Mouse (Mus musculus) neural tube, embryonic 15.5 days (tissue): ENCODE results near the gene Tnfrsf13b. TPM values are rescaled to one million over a fixed set of nuclear protein-coding genes. Genes with fewer than 3 reads are reported as not detected.
"Not testable (repeated sequence)": the region's sequence is repeated elsewhere in the genome, so short reads cannot be mapped to it uniquely, and the experiment has no call there.

Experiments used
- ATAC-seq: fragments of 200-750 bp; cut with Nextera tagmentation; 2 replicates; pipeline ENCODE4 v1.8.0; 2017; ENCODE audit warnings: mild to moderate bottlenecking, moderate TSS enrichment, moderate library complexity; ENCODE audit not compliant: low FRiP score
- H3K27ac ChIP-seq: fragments of 300-500 bp; sonication (generic); replicated peaks from 2 replicates; pipeline ENCODE4 v1.5.1; 2015; ENCODE audit warnings: mild to moderate bottlenecking, inconsistent platforms
- H3K27me3 ChIP-seq: fragments of 300-500 bp; sonication (generic); replicated peaks from 2 replicates; pipeline ENCODE4 v1.6.1; 2015; ENCODE audit warnings: inconsistent platforms
- H3K36me3 ChIP-seq: fragments of 300-500 bp; sonication (generic); 2 replicates; pipeline ENCODE4 v1.6.1; 2015; ENCODE audit warnings: inconsistent platforms
- H3K4me1 ChIP-seq: fragments of 300-500 bp; sonication (generic); 2 replicates; pipeline ENCODE4 v1.6.1; 2015; ENCODE audit warnings: inconsistent platforms
- H3K4me2 ChIP-seq: fragments of 300-500 bp; sonication (generic); 2 replicates; pipeline ENCODE4 v1.6.1; 2015; ENCODE audit warnings: inconsistent platforms, mild to moderate bottlenecking, moderate library complexity
- H3K4me3 ChIP-seq: fragments of 300-500 bp; sonication (generic); replicated peaks from 2 replicates; pipeline ENCODE4 v1.5.1; 2015; ENCODE audit warnings: mild to moderate bottlenecking, inconsistent platforms
- H3K9ac ChIP-seq: fragments of 300-500 bp; sonication (generic); replicated peaks from 2 replicates; pipeline ENCODE4 v1.6.1; 2015; ENCODE audit warnings: mild to moderate bottlenecking, inconsistent platforms
- H3K9me3 ChIP-seq: fragments of 300-500 bp; sonication (generic); replicated peaks from 2 replicates; pipeline ENCODE4 v1.6.1; 2016; ENCODE audit warnings: inconsistent platforms
- WGBS: fragments of 180-500 bp; shearing (Covaris S2); methylation state at CpG from one replicate; pipeline ENCODE4 v1.1.7; 2015; ENCODE audit warnings: mixed read lengths; 5-methylcytosine and 5-hydroxymethylcytosine counted together
- polyA plus RNA-seq: library from polyadenylated mRNA; unstranded; fragments of >200 nt; fragmentation: Nextera tagmentation; extraction: Ambion mirVana; gene quantifications from 2 replicates; pipeline ENCODE4 v1.2.1, GENCODE M21; 2015

Tnfrsf13b gene
- polyA plus RNA-seq, 1 experiment from 2014 or later, result 1.2 TPM

GRCm38 (mm10) chr11:61159796-61160732, 33.5 kb downstream of the Tnfrsf13b start:
- no peak for ATAC-seq
- Histone ChIP-seq H3K9me3 (no peaks in the 10 kb centered on the region), H3K4me2 (no peak overlapping the region), H3K36me3 (peaks cover 99% of the 10 kb centered on the region), H3K27me3 (no peaks in the 10 kb centered on the region), H3K27ac (no peak overlapping the region), H3K9ac (no peak overlapping the region), H3K4me3 (no peak overlapping the region), H3K4me1 (no peaks in the 10 kb centered on the region)
- 66% methylated on average over 11 of the region's 11 CpGs for WGBS

GRCm38 (mm10) chr11:61161121-61161520, 34.6 kb downstream of the Tnfrsf13b start:
- H3K4me2 ChIP-seq, result no peak overlapping the region
- H3K27ac ChIP-seq, result no peak overlapping the region
- no peaks in the 10 kb centered on the region for H3K9me3 ChIP-seq
- H3K36me3 ChIP-seq, result peaks cover 99% of the 10 kb centered on the region
- ATAC-seq, result no peak
- H3K4me3 ChIP-seq, result no peak overlapping the region
- no peaks in the 10 kb centered on the region for H3K4me1 ChIP-seq
- whole genome bisulfite sequencing, result 94% methylated on average over 13 of the region's 13 CpGs
- no peaks in the 10 kb centered on the region for H3K27me3 ChIP-seq
- H3K9ac ChIP-seq, result no peak overlapping the region

- no peak overlapping the region for H3K4me3 ChIP-seq
Measured at GRCm38 (mm10) chr11:61162776-61163175, 36.2 kb downstream of the Tnfrsf13b start.

GRCm38 (mm10) chr11:61163341-61163740, 36.8 kb downstream of the Tnfrsf13b start:
- Histone ChIP-seq H3K9me3 (no peaks in the 10 kb centered on the region), H3K4me2 (no peak overlapping the region), H3K27me3 (no peaks in the 10 kb centered on the region), H3K27ac (no peak overlapping the region), H3K4me1 (peaks cover 10% of the 10 kb centered on the region), H3K36me3 (peaks cover 92% of the 10 kb centered on the region), H3K4me3 (no peak overlapping the region), H3K9ac (no peak overlapping the region)
- ATAC-seq, result no peak
- 87% methylated on average over 3 of the region's 3 CpGs for WGBS

More at GRCm38 (mm10) chr11:61162776-61163175, 36.2 kb downstream of the Tnfrsf13b start:
- WGBS, result 98% methylated on average over 14 of the region's 14 CpGs
- no peak overlapping the region for H3K4me2 ChIP-seq
- no peak overlapping the region for H3K27ac ChIP-seq
- no peak for ATAC-seq
- peaks cover 98% of the 10 kb centered on the region for H3K36me3 ChIP-seq
- H3K4me1 ChIP-seq, result peaks cover 5% of the 10 kb centered on the region; the same call in 1 of the 2 replicates
- H3K9me3 ChIP-seq, result no peaks in the 10 kb centered on the region
- H3K9ac ChIP-seq, result no peak overlapping the region
- H3K27me3 ChIP-seq, result no peaks in the 10 kb centered on the region

- Histone ChIP-seq H3K9me3 (no peaks in the 10 kb centered on the region), H3K4me2 (no peak overlapping the region), H3K4me3 (no peak overlapping the region), H3K27me3 (no peaks in the 10 kb centered on the region), H3K36me3 (peaks cover 82% of the 10 kb centered on the region), H3K9ac (no peak overlapping the region), H3K4me1 (peaks cover 21% of the 10 kb centered on the region), H3K27ac (no peak overlapping the region)
- no peak for ATAC-seq
- WGBS, result 94% methylated on average over 6 of the region's 6 CpGs
Measured at GRCm38 (mm10) chr11:61164366-61164765, 37.8 kb downstream of the Tnfrsf13b start.

- H3K4me1 ChIP-seq, result peaks cover 26% of the 10 kb centered on the region
- H3K27ac ChIP-seq, result no peak overlapping the region
- no peak overlapping the region for H3K4me2 ChIP-seq
- H3K4me3 ChIP-seq, result no peak overlapping the region
- WGBS, result 95% methylated on average over 10 of the region's 10 CpGs
- H3K9me3 ChIP-seq, result no peaks in the 10 kb centered on the region
- H3K27me3 ChIP-seq, result no peaks in the 10 kb centered on the region
- H3K9ac ChIP-seq, result no peak overlapping the region
- ATAC-seq, result no peak
- peaks cover 77% of the 10 kb centered on the region for H3K36me3 ChIP-seq
Measured at GRCm38 (mm10) chr11:61164881-61165280, 38.3 kb downstream of the Tnfrsf13b start.

GRCm38 (mm10) chr11:61170184-61170583, 43.6 kb downstream of the Tnfrsf13b start:
- Histone ChIP-seq H3K4me3 (no peak overlapping the region), H3K4me1 (peaks cover 60% of the 10 kb centered on the region), H3K27me3 (no peaks in the 10 kb centered on the region), H3K9me3 (no peaks in the 10 kb centered on the region), H3K9ac (no peak overlapping the region), H3K27ac (no peak overlapping the region), H3K36me3 (peaks cover 24% of the 10 kb centered on the region), H3K4me2 (peak overlapping the region; percentile 69)
- WGBS, result 68% methylated on average over 5 of the region's 5 CpGs
- ATAC-seq, result no peak

GRCm38 (mm10) chr11:61173477-61173876, 46.9 kb downstream of the Tnfrsf13b start:
- H3K4me1 ChIP-seq, result peaks cover 56% of the 10 kb centered on the region
- peak overlapping the region; percentile 42 for H3K9ac ChIP-seq
- not testable (repeated sequence) for H3K36me3 ChIP-seq, H3K27me3 ChIP-seq, H3K9me3 ChIP-seq, ATAC-seq
- peak overlapping the region; percentile 79 for H3K4me3 ChIP-seq
- peak overlapping the region; percentile 69 for H3K4me2 ChIP-seq
- WGBS, result 31% methylated on average over 15 of the region's 15 CpGs
- H3K27ac ChIP-seq, result 0 out of 2 replicates have a peak overlapping the region, but pooled peaks have one; percentile 18

- Histone ChIP-seq H3K4me1 (peaks cover 47% of the 10 kb centered on the region), H3K36me3 (no peaks in the 10 kb centered on the region), H3K4me3 (peak overlapping the region; percentile 79), H3K9me3 (no peaks in the 10 kb centered on the region), H3K27ac (peak overlapping the region; percentile 97), H3K27me3 (no peaks in the 10 kb centered on the region), H3K4me2 (peak overlapping the region; percentile 69), H3K9ac (peak overlapping the region; percentile 99)
- peak; percentile 53 for ATAC-seq
- WGBS, result 0% methylated on average over 28 of the region's 28 CpGs
Measured at GRCm38 (mm10) chr11:61174291-61174820, 47.8 kb downstream of the Tnfrsf13b start.

- Histone ChIP-seq H3K4me2 (peak within 1 kb of the TSS; percentile 69), H3K27me3 (no peaks in the 10 kb centered on the region), H3K4me3 (peak within 1 kb of the TSS; percentile 79), H3K36me3 (no peaks in the 10 kb centered on the region), H3K9me3 (no peaks in the 10 kb centered on the region), H3K9ac (peak within 1 kb of the TSS; percentile 99), H3K4me1 (peaks cover 41% of the 10 kb centered on the region), H3K27ac (peak within 1 kb of the TSS; percentile 97)
- ATAC-seq, result peak; percentile 96
- under 1% methylated on average over 69 of the region's 69 CpGs for WGBS
Measured at GRCm38 (mm10) chr11:61174821-61175658, 48.5 kb downstream of the Tnfrsf13b start, which contains the start of gene Usp22. Gene Usp22 (minus strand): TSS chr11:61175055.

GRCm38 (mm10) chr11:61175778-61176177, 49.2 kb downstream of the Tnfrsf13b start:
- 62% methylated on average over 5 of the region's 5 CpGs for WGBS
- H3K9ac ChIP-seq, result no peak overlapping the region
- no peaks in the 10 kb centered on the region for H3K9me3 ChIP-seq
- no peak overlapping the region for H3K4me3 ChIP-seq
- ATAC-seq, result no peak
- peak overlapping the region; percentile 50 for H3K4me2 ChIP-seq
- H3K36me3 ChIP-seq, result no peaks in the 10 kb centered on the region
- peak overlapping the region; percentile 88 for H3K27ac ChIP-seq
- peaks cover 40% of the 10 kb centered on the region for H3K4me1 ChIP-seq
- H3K27me3 ChIP-seq, result no peaks in the 10 kb centered on the region
